8 mouse cellular contexts compared by ENCODE assay signal in the genomic region with DNA sequence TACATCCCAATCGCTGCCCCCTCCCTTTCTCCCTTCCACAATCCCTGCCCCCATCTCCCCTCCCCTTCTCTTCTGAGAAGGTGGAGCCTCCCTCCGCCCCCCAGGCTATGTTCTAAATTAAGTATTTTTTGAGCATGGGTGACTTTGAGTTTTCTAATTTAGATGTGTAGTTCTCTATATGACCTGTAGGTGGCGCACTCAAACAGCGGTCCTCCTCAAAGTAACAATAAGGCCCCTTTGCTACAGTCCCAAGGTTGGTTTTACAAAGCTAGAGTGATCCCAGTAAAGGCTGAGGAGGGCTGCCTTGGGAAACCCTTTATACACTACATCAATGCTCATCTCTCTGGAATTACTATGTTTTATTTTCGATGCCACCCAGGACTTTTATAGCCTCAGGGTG.
A peak's percentile ranks its signal among the peaks of the same experiment; 100 is the strongest.
DNase-seq lines count a peak whose midpoint lies in the region; ATAC-seq and TF ChIP-seq lines count a peak whose summit lies in the region.

No protein-coding gene starts in this region.

- 22% methylated on average over 5 of the region's 5 CpGs for WGBS in cerebellum, adult 2 months
- 22% methylated on average over 5 of the region's 5 CpGs for WGBS in heart, embryonic 11.5 days (ENCODE audit: insufficient replicate concordance)

- TF ChIP-seq CTCF in cerebellum, adult 2 months (IDR thresholded peaks at IDR 0.05; ENCODE audit: borderline replicate concordance, insufficient read depth, low read depth, low read length): peak; percentile 57; the same call in 1 of the 2 replicates
- TF ChIP-seq CTCF in brain, embryonic 14.5 days (IDR thresholded peaks at IDR 0.05; ENCODE audit: borderline replicate concordance, extremely low read depth, insufficient read depth, insufficient read length): peak; percentile 64; the same call in 1 of the 2 replicates

- ATAC-seq in megakaryocyte-erythroid progenitor cell, adult 5-6 weeks (replicated peaks; ENCODE audit: low FRiP score, low TSS enrichment, poor library complexity, severe bottlenecking): peak; percentile 74
- ATAC-seq in heart, embryonic 11.5 days (replicated peaks; ENCODE audit: insufficient number of reproducible peaks, low FRiP score, low TSS enrichment): no peak

- no peak for TF ChIP-seq POLR2A in cerebellum, adult 2 months (IDR thresholded peaks at IDR 0.05; ENCODE audit: borderline replicate concordance, insufficient read depth, low read length)
- no peak for TF ChIP-seq POLR2A in brain, embryonic 14.5 days (IDR thresholded peaks at IDR 0.05; ENCODE audit: borderline replicate concordance, extremely low read depth, insufficient read depth, insufficient read length, poor library complexity, severe bottlenecking)

- H3K27ac ChIP-seq in cerebellum, adult 2 months (ENCODE audit: insufficient read depth, low read length): no peak overlapping the region
- no peak overlapping the region for H3K27ac ChIP-seq in heart, embryonic 11.5 days (ENCODE audit: low read depth, low read length)

- no peak overlapping the region for H3K9ac ChIP-seq in heart, embryonic 11.5 days (ENCODE audit: low read depth, low read length)

- H3K4me3 ChIP-seq in cerebellum, adult 2 months (replicated peaks; ENCODE audit: insufficient read depth, low read depth, low read length): no peak overlapping the region
- no peak overlapping the region for H3K4me3 ChIP-seq in heart, embryonic 11.5 days (ENCODE audit: low read depth, low read length)

- peak in 1 of 2 experiments; percentile 21 for DNase-seq in cerebellum, adult 2 months
- no peak for DNase-seq in cerebellum, postnatal 36 days
- peak; percentile 23 for DNase-seq in left cerebral cortex, postnatal 4 days
- no peak for DNase-seq in left cerebral cortex, postnatal 36 days (ENCODE audit: low spot score in 2 of 2)
- DNase-seq in brain, embryonic 14.5 days (ENCODE audit: low read depth): peak; percentile 59
- no peak for DNase-seq in right cerebral cortex, postnatal 36 days (ENCODE audit: low spot score in 2 of 2)

- no peaks in the 10 kb centered on the region for H3K36me3 ChIP-seq in heart, embryonic 11.5 days (ENCODE audit: control insufficient read depth, insufficient read depth, low read length)

- intact Hi-C loops in left cerebral cortex, postnatal 4 days (cut with DNase I): loop anchor here (5.0 to 10.0 kb wide), 5 partner anchors 117 to 874 kb away; partner anchors contain the start of gene Ptprr
- intact Hi-C loops in left cerebral cortex, postnatal 36 days (cut with DNase I): loop anchor here (5.0 kb wide), 2 partner anchors 182 to 277 kb away; partner anchors contain the start of gene Ptprr

- no peaks in the 10 kb centered on the region for H3K27me3 ChIP-seq in cerebellum, adult 2 months (ENCODE audit: control insufficient read depth, insufficient read depth, low read length)
- no peaks in the 10 kb centered on the region for H3K27me3 ChIP-seq in heart, embryonic 11.5 days (ENCODE audit: control insufficient read depth, insufficient read depth, low read length)

- peaks cover 6% of the 10 kb centered on the region for H3K4me1 ChIP-seq in cerebellum, adult 2 months (ENCODE audit: control insufficient read depth, insufficient read depth, low read length)
- H3K4me1 ChIP-seq in heart, embryonic 11.5 days (ENCODE audit: control insufficient read depth, insufficient read depth, low read length): no peaks in the 10 kb centered on the region

- H3K9me3 ChIP-seq in heart, embryonic 11.5 days (replicated peaks; ENCODE audit: control insufficient read depth, low read length): no peaks in the 10 kb centered on the region

- no peak overlapping the region for H3K4me2 ChIP-seq in heart, embryonic 11.5 days

Comparison
In these comparisons a context has a peak if more than half of its experiments do, and no peak if none do; other contexts are left out.
1. DNase-seq: peak in left cerebral cortex, postnatal 4 days (single experiment) and brain, embryonic 14.5 days (single experiment); none in cerebellum, postnatal 36 days (0 of 2), left cerebral cortex, postnatal 36 days (0 of 2) and right cerebral cortex, postnatal 36 days (0 of 2).